Mouse (Mus musculus): ENCODE data around the gene Pcnx3. TPM values are rescaled to one million over a fixed set of nuclear protein-coding genes. Genes with fewer than 3 reads are reported as not detected.

Pcnx3 gene
- polyA plus RNA-seq, 1 experiment, result 421 TPM

- Histone ChIP-seq H3K4me1 (replicated peaks; ENCODE audit: control insufficient read depth, insufficient read depth, low read length) (peaks cover 46% of the 10 kb centered on the region), H3K36me3 (ENCODE audit: control insufficient read depth, insufficient read depth, low read length) (peaks cover 20% of the 10 kb centered on the region), H3K27me3 (ENCODE audit: control insufficient read depth, insufficient read depth, low read length) (no peaks in the 10 kb centered on the region), H3K4me3 (ENCODE audit: control insufficient read depth, insufficient read depth, low read length) (no peak overlapping the region), H3K27ac (ENCODE audit: control insufficient read depth, insufficient read depth, low read length) (no peak overlapping the region)
- no peak for DNase-seq
- TF ChIP-seq POLR2A (IDR thresholded peaks at IDR 0.05; ENCODE audit: control insufficient read depth, extremely low read depth, insufficient read depth, low read length, poor library complexity) (no peak), CTCF (IDR thresholded peaks at IDR 0.05; ENCODE audit: borderline replicate concordance, control insufficient read depth, extremely low read depth, insufficient read depth, low read length, poor library complexity) (no peak)
- WGBS, result 58% methylated on average over 4 of the region's 4 CpGs
Observed at GRCm38 (mm10) chr19:5723934-5724548, 35.3 kb upstream of the Pcnx3 start.

GRCm38 (mm10) chr19:5722848-5723425 lies 34.2 kb upstream of the Pcnx3 start:
- 91% methylated on average over 7 of the region's 7 CpGs for WGBS
- H3K27ac ChIP-seq (ENCODE audit: control insufficient read depth, insufficient read depth, low read length), result no peak overlapping the region
- H3K36me3 ChIP-seq (ENCODE audit: control insufficient read depth, insufficient read depth, low read length), result peaks cover 20% of the 10 kb centered on the region
- TF ChIP-seq POLR2A (IDR thresholded peaks at IDR 0.05; ENCODE audit: control insufficient read depth, extremely low read depth, insufficient read depth, low read length, poor library complexity) (no peak), CTCF (IDR thresholded peaks at IDR 0.05; ENCODE audit: borderline replicate concordance, control insufficient read depth, extremely low read depth, insufficient read depth, low read length, poor library complexity) (no peak)
- no peak for DNase-seq
- H3K27me3 ChIP-seq (ENCODE audit: control insufficient read depth, insufficient read depth, low read length), result no peaks in the 10 kb centered on the region
- H3K4me3 ChIP-seq (ENCODE audit: control insufficient read depth, insufficient read depth, low read length), result no peak overlapping the region
- H3K4me1 ChIP-seq (replicated peaks; ENCODE audit: control insufficient read depth, insufficient read depth, low read length), result peaks cover 36% of the 10 kb centered on the region

- H3K36me3 ChIP-seq (ENCODE audit: control insufficient read depth, insufficient read depth, low read length), result peaks cover 20% of the 10 kb centered on the region
- WGBS, result 96% methylated on average over 6 of the region's 6 CpGs
Observed at GRCm38 (mm10) chr19:5721233-5721632, 32.5 kb upstream of the Pcnx3 start.

GRCm38 (mm10) chr19:5716955-5717354 lies 28.2 kb upstream of the Pcnx3 start:
- peaks cover 4% of the 10 kb centered on the region; the same call in 1 of the 2 replicates for H3K4me1 ChIP-seq (replicated peaks; ENCODE audit: control insufficient read depth, insufficient read depth, low read length)
- no peak for DNase-seq

More at GRCm38 (mm10) chr19:5721233-5721632, 32.5 kb upstream of the Pcnx3 start:
- peaks cover 23% of the 10 kb centered on the region for H3K4me1 ChIP-seq (replicated peaks; ENCODE audit: control insufficient read depth, insufficient read depth, low read length)
- no peak overlapping the region for H3K27ac ChIP-seq (ENCODE audit: control insufficient read depth, insufficient read depth, low read length)
- TF ChIP-seq CTCF (IDR thresholded peaks at IDR 0.05; ENCODE audit: borderline replicate concordance, control insufficient read depth, extremely low read depth, insufficient read depth, low read length, poor library complexity) (no peak), POLR2A (IDR thresholded peaks at IDR 0.05; ENCODE audit: control insufficient read depth, extremely low read depth, insufficient read depth, low read length, poor library complexity) (no peak)
- H3K27me3 ChIP-seq (ENCODE audit: control insufficient read depth, insufficient read depth, low read length), result no peaks in the 10 kb centered on the region
- DNase-seq, result no peak
- H3K4me3 ChIP-seq (ENCODE audit: control insufficient read depth, insufficient read depth, low read length), result no peak overlapping the region

GRCm38 (mm10) chr19:5715793-5716688 lies 27.3 kb upstream of the Pcnx3 start:
- H3K4me3 ChIP-seq (ENCODE audit: control insufficient read depth, insufficient read depth, low read length), result no peak overlapping the region
- H3K4me1 ChIP-seq (replicated peaks; ENCODE audit: control insufficient read depth, insufficient read depth, low read length), result peaks cover 4% of the 10 kb centered on the region; the same call in 1 of the 2 replicates
- no peak for TF ChIP-seq CTCF (IDR thresholded peaks at IDR 0.05; ENCODE audit: borderline replicate concordance, control insufficient read depth, extremely low read depth, insufficient read depth, low read length, poor library complexity)
- no peak for TF ChIP-seq POLR2A (IDR thresholded peaks at IDR 0.05; ENCODE audit: control insufficient read depth, extremely low read depth, insufficient read depth, low read length, poor library complexity)
- H3K27ac ChIP-seq (ENCODE audit: control insufficient read depth, insufficient read depth, low read length), result no peak overlapping the region
- WGBS, result 93% methylated on average over 43 of the region's 43 CpGs
- H3K36me3 ChIP-seq (ENCODE audit: control insufficient read depth, insufficient read depth, low read length), result peaks cover 13% of the 10 kb centered on the region
- H3K27me3 ChIP-seq (ENCODE audit: control insufficient read depth, insufficient read depth, low read length), result no peaks in the 10 kb centered on the region
- DNase-seq, result no peak

More at GRCm38 (mm10) chr19:5716955-5717354, 28.2 kb upstream of the Pcnx3 start:
- Histone ChIP-seq H3K36me3 (ENCODE audit: control insufficient read depth, insufficient read depth, low read length) (peaks cover 14% of the 10 kb centered on the region), H3K27me3 (ENCODE audit: control insufficient read depth, insufficient read depth, low read length) (no peaks in the 10 kb centered on the region), H3K4me3 (ENCODE audit: control insufficient read depth, insufficient read depth, low read length) (no peak overlapping the region), H3K27ac (ENCODE audit: control insufficient read depth, insufficient read depth, low read length) (no peak overlapping the region)
- TF ChIP-seq CTCF (IDR thresholded peaks at IDR 0.05; ENCODE audit: borderline replicate concordance, control insufficient read depth, extremely low read depth, insufficient read depth, low read length, poor library complexity) (no peak), POLR2A (IDR thresholded peaks at IDR 0.05; ENCODE audit: control insufficient read depth, extremely low read depth, insufficient read depth, low read length, poor library complexity) (no peak)
- WGBS, result 93% methylated on average over 10 of the region's 10 CpGs

GRCm38 (mm10) chr19:5713730-5714129 lies 25.0 kb upstream of the Pcnx3 start:
- Histone ChIP-seq H3K4me3 (ENCODE audit: control insufficient read depth, insufficient read depth, low read length) (no peak overlapping the region), H3K4me1 (replicated peaks; ENCODE audit: control insufficient read depth, insufficient read depth, low read length) (peaks cover 4% of the 10 kb centered on the region; the same call in 1 of the 2 replicates), H3K27ac (ENCODE audit: control insufficient read depth, insufficient read depth, low read length) (no peak overlapping the region), H3K36me3 (ENCODE audit: control insufficient read depth, insufficient read depth, low read length) (no peaks in the 10 kb centered on the region; the same call in 1 of the 2 replicates), H3K27me3 (ENCODE audit: control insufficient read depth, insufficient read depth, low read length) (no peaks in the 10 kb centered on the region)
- 42% methylated on average over 2 of the region's 2 CpGs for WGBS
- no peak for DNase-seq
- TF ChIP-seq CTCF (IDR thresholded peaks at IDR 0.05; ENCODE audit: borderline replicate concordance, control insufficient read depth, extremely low read depth, insufficient read depth, low read length, poor library complexity), result no peak
